Mouse (Mus musculus) cerebellum, adult 2 months (tissue): ENCODE measurements around the gene Tfr2.

Experiments
- CTCF ChIP-seq: fragments of 200-500 bp; IDR thresholded peaks from 2 replicates; pipeline ENCODE4 v1.5.1; 2011; ENCODE audit warnings: low read depth, mild to moderate bottlenecking, control low read depth, low read length, moderate library complexity, borderline replicate concordance; ENCODE audit not compliant: insufficient read depth
- POLR2A ChIP-seq: fragments of 200-500 bp; IDR thresholded peaks from 2 replicates; pipeline ENCODE4 v1.6.1; 2011; ENCODE audit warnings: low read length, control low read depth, borderline replicate concordance; ENCODE audit not compliant: insufficient read depth

GRCm38 (mm10) chr5:137540991-137541390 lies 28.6 kb upstream of the Tfr2 start:
- TF ChIP-seq POLR2A (no peak), CTCF (no peak)
